Mouse (Mus musculus) bone marrow macrophage, adult 2 months (primary cell): ENCODE measurements around the gene Lmbrd1.

Experiments used
- CTCF ChIP-seq: IDR thresholded peaks from 2 replicates; pipeline ENCODE4 v1.5.1; 2012; ENCODE audit warnings: low read depth, mild to moderate bottlenecking, low read length, moderate library complexity
- POLR2A ChIP-seq: IDR thresholded peaks from 2 replicates; pipeline ENCODE4 v1.6.1; 2012; ENCODE audit warnings: mild to moderate bottlenecking, low read depth, low read length, borderline replicate concordance

- TF ChIP-seq CTCF = no peak
- no peak for TF ChIP-seq POLR2A
Measured at GRCm38 (mm10) chr1:24758516-24758915, 80.1 kb downstream of the Lmbrd1 start.
